Mouse (Mus musculus): ENCODE results near the gene Rrp8. TPM values are rescaled to one million over a fixed set of nuclear protein-coding genes. Genes with fewer than 3 reads are reported as not detected.

Rrp8 gene
- total RNA-seq (2021) = 10 to 100 TPM; 10.7 to 15.8 TPM

DNA sequence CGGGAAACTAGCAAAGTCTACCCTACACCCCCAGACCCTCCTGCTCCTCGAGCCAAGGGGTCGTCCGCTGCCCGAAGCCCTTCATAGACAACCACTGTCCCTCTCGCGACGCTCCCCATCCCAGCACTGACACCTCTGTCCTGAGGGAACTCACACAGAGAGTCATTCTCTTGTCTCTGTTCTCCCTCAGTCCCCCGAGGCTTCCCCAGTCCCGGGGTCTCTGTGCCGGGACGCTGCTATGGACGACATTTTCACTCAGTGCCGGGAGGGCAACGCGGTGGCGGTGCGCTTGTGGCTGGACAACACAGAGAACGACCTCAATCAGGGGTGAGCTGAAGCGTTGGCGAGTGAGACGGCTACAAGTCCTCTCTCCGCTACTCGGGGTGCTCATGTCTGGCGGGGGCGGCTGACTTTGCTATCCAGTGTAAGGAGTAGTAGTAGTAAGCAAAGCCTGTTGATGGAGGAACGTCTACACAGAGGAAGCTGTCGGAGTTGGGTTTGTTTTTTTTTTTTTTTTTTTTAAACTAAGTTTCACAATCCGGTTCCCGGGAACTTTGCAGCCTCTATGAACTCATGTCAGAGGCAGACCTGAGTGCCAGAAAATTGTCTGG is at the start of gene Rrp8:
Rrp8 (minus strand) TSS at position 475 of the 611 bp plus-strand sequence.
- peak; percentile 28 to 46 for DNase-seq

DNA sequence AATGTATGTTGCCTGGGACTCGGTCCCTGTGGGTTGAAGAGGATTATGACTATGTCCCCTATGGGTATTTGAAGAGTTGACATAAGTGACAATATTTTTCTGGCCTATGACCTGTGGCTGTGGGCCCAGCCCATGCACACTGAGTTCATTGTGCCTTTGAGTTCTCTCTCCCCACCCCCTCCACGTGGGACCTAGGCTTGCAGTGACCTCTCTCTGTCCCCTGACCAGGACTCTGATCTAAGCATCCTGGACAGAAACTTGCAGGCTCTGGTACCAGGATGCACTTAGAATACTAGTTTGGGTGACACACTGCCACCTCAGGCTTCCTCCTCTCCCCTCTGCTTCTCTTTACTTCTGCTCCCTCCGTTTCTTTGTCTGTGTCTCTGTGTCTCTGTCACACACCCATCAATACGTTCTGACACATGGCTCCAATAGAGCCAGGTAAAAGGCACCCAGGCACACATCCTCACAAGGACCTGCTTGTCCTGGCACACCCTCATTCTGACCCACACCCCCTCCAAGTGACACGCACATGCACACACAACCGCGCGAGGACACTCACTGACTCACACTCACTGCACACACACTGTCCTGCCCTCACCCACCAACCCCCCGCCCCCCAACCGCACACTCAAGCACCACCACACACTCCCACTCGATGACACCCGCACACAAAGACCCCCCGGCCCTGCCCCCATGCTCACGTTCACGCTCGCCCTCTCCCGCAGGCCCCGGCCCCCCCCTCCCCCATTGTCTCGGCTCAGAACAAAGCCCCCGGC is 49.5 kb upstream of the Rrp8 start:
- DNase-seq = no peak

DNA sequence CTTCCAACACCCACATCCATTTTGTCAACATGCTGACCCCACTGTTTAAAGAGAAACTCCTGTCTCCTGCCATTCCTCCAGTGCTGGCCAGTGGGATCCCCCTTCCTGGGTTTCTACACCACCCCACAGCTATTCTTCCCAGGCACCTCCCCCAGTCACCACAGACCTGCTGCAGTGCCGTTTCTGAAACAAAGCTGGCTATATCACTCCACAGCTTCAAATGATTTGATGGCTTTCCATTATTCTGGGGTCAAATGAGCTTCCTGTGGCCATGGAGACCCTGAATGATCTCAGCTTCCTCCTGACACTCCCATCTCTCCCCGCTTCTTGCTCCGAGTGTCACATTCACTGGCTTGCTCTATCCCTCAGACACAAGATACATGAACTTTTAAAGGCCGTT is 47.4 kb upstream of the Rrp8 start:
- no peak for DNase-seq

DNA sequence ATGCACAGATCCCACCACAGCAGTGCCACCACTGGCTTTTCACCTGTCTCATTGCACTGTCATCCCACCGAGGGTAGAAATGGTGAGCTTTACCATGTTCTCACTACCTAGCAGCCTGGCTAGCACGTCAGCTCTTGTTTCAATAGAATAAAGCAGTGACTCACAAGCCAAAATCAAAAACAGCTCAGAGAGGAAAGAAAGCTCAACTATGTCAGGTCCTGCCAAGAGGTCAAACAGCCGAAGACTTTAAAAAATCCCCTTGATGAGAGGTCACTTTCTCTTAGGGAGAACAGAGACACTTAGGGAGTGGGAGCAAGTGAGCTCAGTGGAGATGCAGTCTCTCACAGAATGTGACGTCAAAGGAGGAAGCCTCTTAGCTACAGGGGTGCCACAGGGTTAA is 46.7 kb upstream of the Rrp8 start:
- DNase-seq = no peak

DNA sequence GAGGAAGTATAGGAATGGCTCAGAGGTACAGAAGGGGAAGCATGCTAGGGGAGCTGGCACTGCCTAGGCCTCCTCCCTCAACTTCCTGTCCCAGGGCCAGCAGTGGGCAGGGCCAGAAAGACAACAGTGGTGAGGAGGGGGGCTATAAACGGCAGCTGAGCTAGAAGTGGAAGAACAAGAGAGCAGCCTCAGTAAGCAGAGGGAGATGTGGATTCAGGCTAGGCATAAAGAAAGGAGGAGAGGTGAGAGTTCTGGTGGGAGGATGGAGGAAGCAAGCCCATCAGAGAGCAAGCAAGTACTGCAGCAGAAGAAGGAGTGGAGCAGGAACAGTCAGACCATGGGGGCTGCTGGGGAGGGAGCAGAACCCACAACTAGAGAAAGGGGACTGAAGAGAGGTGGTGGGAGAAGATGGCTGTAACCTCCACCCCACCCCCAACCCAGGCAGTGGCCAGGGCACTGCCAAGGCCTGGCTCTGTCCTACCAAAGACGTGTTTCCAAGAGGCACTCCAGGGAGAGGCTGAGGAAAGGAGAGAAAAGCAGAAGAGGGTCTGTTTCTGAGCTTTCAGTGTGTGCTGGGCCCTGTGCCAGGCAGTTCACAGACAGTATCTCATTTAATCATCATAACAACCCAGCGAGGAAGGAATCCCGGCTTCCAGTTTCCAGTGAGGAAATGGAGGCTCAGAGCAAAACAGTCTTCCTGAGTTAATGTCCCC is 41.5 kb upstream of the Rrp8 start:
- DNase-seq = no peak

DNA sequence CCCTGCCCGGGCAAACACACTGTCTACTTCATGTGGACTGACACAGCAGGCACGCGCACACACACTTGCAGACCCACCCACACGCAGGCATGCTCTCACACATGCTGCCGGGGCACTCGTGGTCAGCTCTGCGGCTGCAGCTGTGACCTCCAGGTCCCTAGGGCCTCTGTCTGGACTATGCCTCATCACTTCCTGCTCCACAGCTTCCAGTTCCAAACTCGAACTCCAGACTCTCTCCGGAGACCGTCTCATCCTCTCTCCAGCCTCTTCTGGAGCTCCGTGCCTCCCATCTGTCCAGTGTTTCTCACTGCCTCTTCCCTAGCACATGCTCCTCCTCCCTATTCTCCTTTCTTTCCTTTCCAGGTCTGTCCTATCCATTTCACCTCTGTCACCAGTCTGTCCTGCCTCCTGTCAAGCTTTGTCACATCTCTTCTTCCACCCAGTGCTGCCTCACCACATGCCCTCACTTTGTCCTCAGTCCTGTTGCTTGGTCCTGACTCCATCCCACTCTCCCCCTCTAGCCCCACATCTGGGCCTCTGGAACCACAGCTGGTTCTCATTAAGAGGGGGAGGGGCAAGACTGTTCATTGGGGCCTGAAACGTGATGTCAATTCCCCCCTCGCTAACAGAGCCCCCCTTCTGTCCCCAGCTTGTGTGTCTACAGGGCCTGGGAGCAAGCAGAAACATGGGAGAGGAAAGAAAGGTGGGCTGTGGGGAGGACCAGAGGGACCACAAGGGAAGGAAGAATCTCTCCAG is 40.8 kb upstream of the Rrp8 start:
- no peak for DNase-seq

DNA sequence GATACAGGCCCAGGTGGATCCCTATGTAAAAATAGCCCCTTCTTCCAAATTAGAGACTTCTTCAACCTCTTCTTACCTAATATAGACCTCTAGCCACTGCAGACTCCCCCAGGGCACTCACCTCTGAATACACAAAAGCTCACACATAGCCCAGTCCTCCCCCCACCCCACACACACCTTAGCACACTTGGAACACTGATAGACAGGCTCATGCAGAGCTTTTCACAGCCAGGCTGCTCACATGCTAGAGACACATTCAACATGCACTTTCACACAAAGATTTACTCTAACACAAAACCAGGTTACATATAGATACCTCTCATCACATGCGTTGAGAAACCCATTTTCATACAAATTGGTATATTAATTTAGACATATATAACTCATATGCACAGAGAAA is 40.1 kb upstream of the Rrp8 start:
- DNase-seq = no peak

DNA sequence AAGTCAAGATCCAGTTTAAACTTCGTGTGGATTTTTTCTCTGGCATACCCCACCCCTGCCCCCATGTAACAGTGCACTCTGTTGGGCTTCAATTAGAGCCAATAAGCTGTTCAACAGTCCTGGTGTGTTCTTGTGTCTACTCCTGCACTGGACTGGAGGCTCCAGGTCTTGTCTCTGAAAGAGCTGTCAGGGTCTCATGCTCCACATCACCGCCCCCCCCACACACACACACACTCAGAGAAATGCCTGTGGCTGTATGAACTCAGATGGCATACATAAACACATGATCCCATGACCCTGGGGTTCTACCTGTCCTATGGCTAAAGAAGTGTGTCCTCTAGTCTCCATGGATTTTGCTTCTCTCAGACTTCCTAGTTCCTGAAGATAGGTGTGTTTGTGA is 38.8 kb upstream of the Rrp8 start:
- DNase-seq = no peak

DNA sequence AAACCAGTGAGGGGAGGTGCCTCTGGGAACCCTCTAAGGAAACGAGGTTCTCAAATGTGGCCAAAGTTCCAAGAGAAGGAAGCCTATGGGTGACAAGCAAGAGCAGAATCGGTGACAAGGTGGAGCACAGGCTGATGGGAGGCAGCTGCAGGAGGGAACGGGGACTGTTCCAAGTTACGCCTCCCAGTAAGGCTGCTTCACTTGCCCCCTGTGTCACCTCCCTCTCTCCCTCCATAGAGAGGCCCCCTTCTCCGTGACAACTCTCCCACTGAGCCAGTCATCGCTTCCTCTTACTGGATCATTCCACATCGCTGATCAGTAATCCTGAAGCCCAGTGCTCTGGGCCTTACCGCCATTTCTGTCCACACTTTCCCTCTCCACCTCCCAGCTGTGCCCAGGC is 37.5 kb upstream of the Rrp8 start:
- DNase-seq = no peak

DNA sequence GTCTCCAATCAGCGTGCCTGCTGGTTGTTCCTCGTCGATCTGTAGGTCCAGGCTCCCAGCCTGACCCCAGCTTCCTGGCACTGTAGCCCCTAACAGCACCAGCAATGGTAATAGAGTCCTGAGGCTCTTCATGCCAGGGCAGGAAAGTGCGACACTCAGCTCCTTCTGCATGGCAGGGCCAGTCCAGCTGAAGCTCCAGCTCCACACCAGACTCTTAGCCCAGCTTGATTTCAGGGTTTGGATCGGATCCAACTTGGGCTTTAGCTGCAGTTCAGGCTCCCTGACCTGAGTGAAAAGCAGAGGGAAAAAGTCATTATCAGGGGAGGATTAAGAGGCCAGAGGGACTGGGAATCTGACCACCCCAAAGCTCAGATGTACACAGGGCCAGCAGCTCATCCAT is 35.9 kb upstream of the Rrp8 start:
- no peak for DNase-seq

DNA sequence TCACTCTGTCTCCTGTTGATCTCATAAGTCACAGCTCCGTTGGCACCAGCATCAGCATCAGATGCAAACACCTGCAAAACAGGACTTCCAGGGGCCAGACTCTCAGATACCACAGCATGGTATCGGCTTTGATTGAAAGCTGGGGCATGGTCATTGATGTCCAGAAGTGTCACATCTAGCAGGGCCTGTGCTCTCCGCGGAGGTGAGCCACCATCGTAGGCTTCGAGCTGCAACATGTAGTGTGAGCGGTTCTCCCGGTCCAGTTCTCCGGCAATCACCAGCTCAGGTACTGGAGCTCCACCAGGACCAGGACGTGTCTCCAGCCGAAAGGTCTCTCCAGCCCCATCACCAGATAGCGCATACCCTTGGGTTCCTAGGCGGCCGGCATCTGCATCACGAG is 35.1 kb upstream of the Rrp8 start:
- no peak for DNase-seq

DNA sequence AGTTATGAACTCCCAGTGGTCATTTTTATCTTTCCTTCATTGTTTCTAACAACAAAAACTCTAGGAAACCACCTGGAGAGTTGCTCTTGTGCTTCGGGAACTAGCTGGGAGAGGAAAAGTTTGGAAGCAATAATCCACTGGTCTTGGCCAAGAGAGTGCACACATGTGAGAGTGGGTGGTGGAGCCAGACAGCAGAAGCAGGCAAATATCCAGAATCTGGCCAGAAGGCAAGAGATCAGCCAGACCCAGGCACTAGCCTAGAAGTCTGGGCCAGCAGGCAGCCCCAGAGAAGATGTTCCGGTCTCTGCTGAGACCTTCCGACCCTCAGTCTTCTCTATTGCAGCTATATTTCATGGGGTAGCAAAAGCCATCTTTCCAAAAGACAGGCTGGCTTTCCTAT is 32.8 kb upstream of the Rrp8 start:
- no peak for DNase-seq

DNA sequence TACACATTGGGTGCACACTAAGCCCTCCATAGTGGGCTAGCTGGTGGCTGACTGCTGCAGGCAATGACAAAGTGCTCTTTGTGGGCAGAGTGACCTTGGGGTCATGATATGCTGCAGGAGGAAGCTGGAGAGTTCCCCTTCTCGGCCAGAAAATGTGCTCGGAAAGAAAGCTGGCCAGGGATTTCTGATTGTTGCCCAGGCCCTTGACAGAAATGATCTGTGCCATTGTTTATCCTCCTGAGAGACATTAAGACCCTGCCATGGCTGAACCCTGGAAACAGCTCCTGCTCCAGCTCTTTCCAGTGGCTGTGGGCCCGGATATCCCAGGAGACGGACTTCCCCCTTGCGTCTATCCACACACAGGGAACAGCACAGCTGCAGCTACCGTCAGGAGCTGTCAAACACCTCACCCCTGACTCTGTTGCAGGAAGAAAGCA is 30.6 kb upstream of the Rrp8 start:
- no peak for DNase-seq

DNA sequence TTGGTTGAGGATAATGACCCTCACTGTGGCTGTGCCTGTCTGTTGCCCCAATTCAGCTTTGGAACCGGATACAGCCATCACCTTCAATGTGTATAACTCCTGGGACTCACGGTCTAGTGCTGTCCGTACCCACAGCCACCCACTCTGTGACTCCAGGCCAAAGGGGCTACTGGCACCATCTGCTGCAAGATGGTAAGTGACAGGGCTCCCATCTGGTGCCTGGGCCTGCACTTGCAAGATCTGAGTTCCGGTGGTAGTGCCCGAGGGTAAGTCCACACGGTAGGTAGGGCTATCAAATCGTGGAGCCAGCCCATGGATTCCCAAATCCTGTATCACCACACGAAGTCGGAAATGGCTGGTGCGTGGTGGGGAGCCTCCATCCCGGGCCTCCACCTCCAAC is 27.1 kb upstream of the Rrp8 start:
- DNase-seq = no peak

DNA sequence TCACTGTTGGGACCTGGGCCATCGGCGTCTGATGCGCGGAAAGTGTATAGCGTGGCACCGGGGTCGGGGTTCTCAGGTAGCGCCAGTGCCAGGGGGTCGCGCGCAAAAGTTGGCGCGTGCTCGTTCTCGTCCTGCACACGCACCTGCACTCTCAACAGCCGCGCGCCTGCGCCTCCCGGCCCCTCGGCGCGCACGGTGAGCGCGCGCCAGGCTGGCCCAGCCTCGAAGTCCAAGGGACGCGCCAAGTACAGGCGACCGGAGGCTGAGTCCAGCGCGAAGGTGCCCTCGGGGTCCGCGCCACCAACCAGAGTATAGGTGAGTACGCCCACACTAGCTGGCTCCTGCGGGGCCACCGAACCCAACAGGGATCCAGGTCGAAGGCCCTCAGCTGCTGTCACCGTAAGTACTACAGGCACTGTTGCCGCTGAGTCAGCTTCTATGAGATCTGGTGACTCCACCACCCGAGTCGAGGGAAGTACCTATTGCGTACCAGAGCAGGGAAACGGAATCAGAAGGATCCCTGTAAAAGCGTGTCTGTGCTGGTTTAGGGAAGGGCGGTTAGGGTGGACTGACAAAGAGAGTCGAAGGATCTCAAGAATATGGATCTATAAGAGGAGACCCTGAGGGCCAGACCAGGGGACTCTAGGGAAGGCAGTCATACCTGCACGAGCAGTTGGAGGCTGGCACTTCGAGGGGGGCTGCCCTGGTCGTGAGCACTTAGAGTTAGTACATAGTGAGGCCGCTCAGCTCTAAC is 25.5 kb upstream of the Rrp8 start:
- no peak for DNase-seq

DNA sequence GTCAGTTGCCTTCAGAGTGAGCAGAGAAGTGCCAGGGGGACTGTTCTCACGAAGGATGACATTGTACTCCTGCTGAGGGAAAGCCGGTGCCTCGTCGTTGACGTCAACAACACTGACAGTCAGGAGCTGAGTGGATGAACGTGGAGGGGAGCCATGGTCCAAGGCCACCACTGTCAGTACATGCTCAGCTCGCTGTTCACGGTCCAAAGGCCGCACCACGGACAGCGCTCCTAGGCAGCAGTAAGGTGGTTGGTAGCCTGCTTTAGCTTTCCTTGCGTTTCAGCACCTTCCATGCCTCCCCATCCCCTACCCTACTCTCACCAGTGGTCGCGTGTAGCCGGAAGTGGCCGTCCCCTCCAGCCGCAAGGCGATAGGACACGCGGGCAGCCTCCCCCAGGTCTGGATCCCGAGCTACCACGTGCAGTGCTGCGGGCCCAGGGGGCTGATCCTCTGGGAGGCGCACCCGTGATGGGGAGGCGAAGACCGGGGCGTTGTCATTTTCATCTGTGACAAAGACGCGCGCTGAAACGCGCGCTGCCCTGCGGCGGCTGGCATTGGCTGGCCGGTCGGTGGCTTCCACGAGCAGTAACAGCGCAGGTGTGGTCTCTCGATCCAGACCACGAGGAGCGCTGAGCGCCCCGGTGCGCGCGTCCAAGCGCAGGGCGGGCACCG is 24.8 kb upstream of the Rrp8 start:
- DNase-seq = no peak

DNA sequence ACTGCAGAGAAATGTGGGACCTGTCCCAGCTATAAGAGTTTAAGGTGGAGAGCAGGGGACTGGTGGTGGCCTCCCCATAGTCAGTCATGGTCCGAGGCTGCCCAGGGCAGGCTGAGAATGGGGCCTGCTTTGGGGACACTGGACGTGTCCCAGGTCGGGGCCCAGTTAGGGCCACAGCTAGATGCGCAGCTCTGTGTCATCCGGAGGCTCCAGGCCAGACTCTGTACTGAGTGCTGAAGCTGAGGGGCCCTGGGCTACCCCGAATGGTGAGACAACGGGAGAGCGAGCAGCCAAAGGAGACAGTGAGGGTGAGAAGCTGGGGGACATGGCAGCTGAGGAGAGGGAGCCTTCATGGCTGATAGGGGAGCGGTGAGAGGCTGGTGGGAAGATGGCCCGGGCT is 16.1 kb upstream of the Rrp8 start:
- DNase-seq = no peak

DNA sequence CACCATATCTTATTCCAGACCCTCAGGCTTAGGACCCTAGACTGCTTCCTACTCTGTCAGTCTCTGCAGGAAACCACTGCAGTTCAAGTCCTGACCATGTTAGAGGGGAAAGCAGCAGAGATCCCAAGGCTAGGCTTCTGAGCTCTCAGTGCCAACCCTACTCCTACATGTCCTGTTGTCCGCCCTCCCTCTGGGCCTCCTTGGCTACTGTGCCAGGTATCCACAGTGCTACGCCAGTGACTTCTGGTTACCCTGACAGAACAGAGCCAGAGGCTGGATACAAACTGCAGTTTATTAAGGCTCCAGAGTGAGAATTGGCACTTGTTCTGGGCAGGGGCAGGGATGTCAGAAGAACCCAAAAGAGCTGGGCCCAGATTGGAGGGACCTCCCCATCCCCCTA is 15.5 kb upstream of the Rrp8 start:
- no peak for DNase-seq

DNA sequence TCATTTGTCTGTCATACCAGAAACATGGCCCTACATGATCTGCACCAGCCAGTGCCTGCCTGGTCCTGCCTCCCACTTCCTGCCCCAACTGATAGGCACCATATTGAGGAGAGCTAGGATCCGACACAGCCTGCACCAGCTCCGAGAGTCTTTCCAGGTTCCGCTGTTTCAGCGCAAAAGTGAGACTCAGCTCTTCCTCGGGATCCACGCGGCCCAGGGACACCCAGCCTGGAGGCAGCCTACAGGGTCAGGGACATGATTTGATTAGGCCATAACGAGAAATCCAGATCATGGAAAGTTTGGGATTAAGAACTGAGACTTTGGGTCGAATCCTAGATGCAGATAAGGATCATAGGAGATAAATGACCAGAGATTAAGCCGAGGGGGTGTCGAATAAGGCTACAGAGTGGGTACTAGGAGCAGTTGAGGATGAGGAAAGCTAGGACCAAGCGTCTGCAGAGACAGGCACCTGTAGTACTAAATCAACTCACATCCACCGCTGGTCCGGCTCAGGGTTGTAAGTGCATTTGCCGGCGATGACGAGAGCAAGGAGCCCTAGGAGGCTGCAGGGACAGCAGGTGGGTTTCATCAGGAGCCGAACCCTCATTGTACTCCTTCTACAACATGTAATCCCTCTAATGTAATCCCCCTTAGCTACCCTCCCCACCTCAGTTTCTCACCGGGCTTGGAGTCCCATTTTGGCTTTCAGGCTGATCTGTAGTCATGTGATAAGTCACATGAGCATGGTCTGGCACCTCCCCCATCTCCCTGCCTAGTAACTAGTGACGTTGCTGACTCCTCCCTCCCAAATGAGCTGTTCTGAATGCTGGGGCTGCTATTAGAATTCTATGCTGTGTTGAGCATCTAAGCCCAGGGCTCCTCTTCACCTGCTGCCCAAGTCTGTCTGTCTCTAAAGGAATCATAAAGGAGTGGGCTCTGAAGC is 14.6 kb upstream of the Rrp8 start, which contains the start of gene Tpp1:
Tpp1 (minus strand) TSS at position 745 of the 943 bp plus-strand sequence.
- DNase-seq = peak; percentile 91 to 92

DNA sequence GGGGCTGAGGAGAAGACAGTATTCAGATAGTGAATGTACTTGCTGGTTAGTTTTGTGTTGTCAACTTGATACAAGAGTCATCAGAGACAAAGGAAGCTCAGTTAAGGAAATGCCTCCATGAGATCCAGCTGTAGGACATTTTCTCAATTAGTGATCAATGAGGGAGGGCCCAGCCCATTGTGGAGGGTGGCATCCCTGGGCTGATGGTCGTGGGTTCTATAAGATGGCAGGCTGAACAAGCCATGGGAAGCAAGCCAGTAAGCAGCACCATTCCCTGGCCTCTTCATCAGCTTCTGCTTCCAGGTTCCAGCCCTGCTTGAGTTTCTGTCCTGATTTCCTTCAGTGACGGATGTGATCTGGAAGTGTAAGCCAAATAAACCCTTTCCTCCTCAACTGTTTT is 10.6 kb upstream of the Rrp8 start:
- no peak for DNase-seq

Data from layer of hippocampus, postnatal 36 days (tissue).